Mouse (Mus musculus): ENCODE data around the gene Cpsf7. TPM values are rescaled to one million over a fixed set of nuclear protein-coding genes. Genes with fewer than 3 reads are reported as not detected.

Gene Cpsf7
- polyA plus RNA-seq (2017; shearing (Covaris generic)) = 34.1 TPM

GRCm38 (mm10) chr19:10525106-10525901 is at the start of gene Cpsf7:
Cpsf7 (plus strand) TSS chr19:10525266.

GRCm38 (mm10) chr19:10482703-10483102 is 42.4 kb upstream of the Cpsf7 start, which contains the start of gene Ppp1r32:
Ppp1r32 (minus strand) TSS chr19:10482928.

GRCm38 (mm10) chr19:10525910-10526309 is 844 bp downstream of the Cpsf7 start, which contains the start of gene Sdhaf2:
Sdhaf2 (minus strand) TSS chr19:10526142.

GRCm38 (mm10) chr19:10555624-10556510 is 30.8 kb downstream of the Cpsf7 start, which contains the start of gene Tmem216:
Tmem216 (minus strand) TSS chr19:10556238.

GRCm38 (mm10) chr19:10576690-10577561 is 51.9 kb downstream of the Cpsf7 start, which contains the start of the genes Cyb561a3 and Tmem138:
Cyb561a3 (plus strand) TSS chr19:10577172.
Tmem138 (minus strand) TSS chr19:10577362.

Other genes starting within 250 kb of the Cpsf7 start
- 0.11 TPM for gene Dagla, start 220.4 kb upstream of the Cpsf7 start, polyA plus RNA-seq (2017; shearing (Covaris generic))
- gene Syt7, start 136.2 kb upstream of the Cpsf7 start, polyA plus RNA-seq (2017; shearing (Covaris generic)) = not detected
- not detected for gene Lrrc10b, start 67.8 kb upstream of the Cpsf7 start, polyA plus RNA-seq (2017; shearing (Covaris generic))
- 0.34 TPM for gene Ppp1r32, start 42.3 kb upstream of the Cpsf7 start, polyA plus RNA-seq (2017; shearing (Covaris generic))
- gene Sdhaf2, start 876 bp downstream of the Cpsf7 start, polyA plus RNA-seq (2017; shearing (Covaris generic)) = 102 TPM
- gene Tmem216, start 31.0 kb downstream of the Cpsf7 start, polyA plus RNA-seq (2017; shearing (Covaris generic)) = 11.6 TPM
- 53.7 TPM for gene Cyb561a3, start 51.9 kb downstream of the Cpsf7 start, polyA plus RNA-seq (2017; shearing (Covaris generic))
- 20.5 TPM for gene Tmem138, start 52.1 kb downstream of the Cpsf7 start, polyA plus RNA-seq (2017; shearing (Covaris generic))
- gene Ddb1, start 80.1 kb downstream of the Cpsf7 start, polyA plus RNA-seq (2017; shearing (Covaris generic)) = 199 TPM
- gene Tkfc, start 80.4 kb downstream of the Cpsf7 start, polyA plus RNA-seq (2017; shearing (Covaris generic)) = 10.4 TPM
- not detected for gene Vwce, start 108.9 kb downstream of the Cpsf7 start, polyA plus RNA-seq (2017; shearing (Covaris generic))
- not detected for gene Pga5, start 152.8 kb downstream of the Cpsf7 start, polyA plus RNA-seq (2017; shearing (Covaris generic))
- gene Vps37c, start 163.5 kb downstream of the Cpsf7 start, polyA plus RNA-seq (2017; shearing (Covaris generic)) = 21.6 TPM
- gene Cd5, start 213.7 kb downstream of the Cpsf7 start, polyA plus RNA-seq (2017; shearing (Covaris generic)) = 654 TPM

Data from activated CD4-positive, CD25-positive, alpha-beta regulatory T cell, adult 9 weeks (primary cell).